Mouse (Mus musculus) cerebellum, adult 2 months (tissue): Measurements from ENCODE around the gene Pank3.

ENCODE experiments used
- CTCF ChIP-seq: fragments of 200-500 bp; IDR thresholded peaks from 2 replicates; pipeline ENCODE4 v1.5.1; 2011; ENCODE audit warnings: low read depth, mild to moderate bottlenecking, control low read depth, low read length, moderate library complexity, borderline replicate concordance; ENCODE audit not compliant: insufficient read depth
- POLR2A ChIP-seq: fragments of 200-500 bp; IDR thresholded peaks from 2 replicates; pipeline ENCODE4 v1.6.1; 2011; ENCODE audit warnings: low read length, control low read depth, borderline replicate concordance; ENCODE audit not compliant: insufficient read depth

- TF ChIP-seq POLR2A: no peak
- TF ChIP-seq CTCF: no peak
Observed at GRCm38 (mm10) chr11:35811458-35811857, 42.2 kb downstream of the Pank3 start.
